Mouse (Mus musculus) c-Kit-negative CD71-positive TER-119-positive erythroid progenitor cells, embryonic 14.5 days (primary cell): Measurements from ENCODE around the gene Cd300lf.

ENCODE experiments used
- DNase-seq: peaks from one replicate; pipeline ENCODE4 v3.0.0-alpha.2; 2013; ENCODE audit warnings: low read depth, low spot score

The Cd300lf gene

DNA sequence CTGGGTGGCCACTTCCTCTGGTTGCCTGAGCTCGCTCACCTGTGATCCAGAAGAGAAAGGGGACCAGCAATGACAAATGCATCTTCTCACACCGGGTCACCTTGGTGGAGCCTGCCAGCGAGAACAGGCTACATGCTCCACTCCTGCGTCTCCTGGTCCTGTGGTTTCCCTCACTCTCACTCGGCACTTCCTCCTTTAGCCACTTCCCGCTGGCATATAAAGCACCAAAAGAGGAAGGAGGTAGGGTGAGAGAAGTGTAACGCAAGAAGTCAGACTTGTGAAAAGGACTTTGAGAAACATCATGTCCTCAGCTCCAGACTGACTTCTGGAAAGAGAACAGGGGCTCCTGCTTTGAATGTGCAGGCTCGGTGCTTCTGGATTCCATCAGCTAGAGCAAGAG lies at the start of gene Cd300lf:
Cd300lf (minus strand) TSS at position 193 of the 400 bp plus-strand sequence.
- DNase-seq: no peak

- no peak for DNase-seq
Measured at GRCm38 (mm10) chr11:115181913-115182638, 48.3 kb upstream of the Cd300lf start.

- DNase-seq: no peak
Measured at GRCm38 (mm10) chr11:115179881-115180280, 46.1 kb upstream of the Cd300lf start.

GRCm38 (mm10) chr11:115179191-115179590 lies 45.4 kb upstream of the Cd300lf start:
- DNase-seq: no peak

- no peak for DNase-seq
Measured at GRCm38 (mm10) chr11:115178766-115179165, 45.0 kb upstream of the Cd300lf start.

GRCm38 (mm10) chr11:115177559-115178195 lies 43.9 kb upstream of the Cd300lf start:
- DNase-seq: no peak

GRCm38 (mm10) chr11:115176399-115177190 lies 42.8 kb upstream of the Cd300lf start:
- DNase-seq: no peak

GRCm38 (mm10) chr11:115173549-115174339 lies 40.0 kb upstream of the Cd300lf start:
- DNase-seq: no peak

DNA sequence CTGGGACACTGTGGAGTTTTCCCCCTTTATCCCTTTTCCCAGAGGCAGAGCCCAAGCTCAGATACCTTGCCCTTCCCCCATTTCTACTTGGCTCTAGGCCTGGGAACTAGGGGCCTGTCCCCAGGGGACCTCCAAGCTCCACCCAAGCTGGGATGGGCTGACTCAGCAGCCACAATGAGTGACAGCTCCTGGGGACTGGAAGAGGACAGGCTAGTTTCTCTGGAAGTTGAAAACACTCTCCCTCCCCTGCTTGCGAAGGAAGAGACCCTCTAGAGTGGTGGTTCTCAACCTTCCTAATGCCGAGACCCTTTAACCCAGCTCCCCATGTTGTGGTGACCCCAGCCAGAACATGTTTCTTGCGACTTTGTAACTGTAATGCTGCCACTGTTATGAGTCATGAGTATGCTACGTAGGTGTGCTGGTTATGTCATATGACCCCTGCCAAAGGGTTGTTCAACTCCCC lies 39.1 kb upstream of the Cd300lf start:
- no peak for DNase-seq

DNA sequence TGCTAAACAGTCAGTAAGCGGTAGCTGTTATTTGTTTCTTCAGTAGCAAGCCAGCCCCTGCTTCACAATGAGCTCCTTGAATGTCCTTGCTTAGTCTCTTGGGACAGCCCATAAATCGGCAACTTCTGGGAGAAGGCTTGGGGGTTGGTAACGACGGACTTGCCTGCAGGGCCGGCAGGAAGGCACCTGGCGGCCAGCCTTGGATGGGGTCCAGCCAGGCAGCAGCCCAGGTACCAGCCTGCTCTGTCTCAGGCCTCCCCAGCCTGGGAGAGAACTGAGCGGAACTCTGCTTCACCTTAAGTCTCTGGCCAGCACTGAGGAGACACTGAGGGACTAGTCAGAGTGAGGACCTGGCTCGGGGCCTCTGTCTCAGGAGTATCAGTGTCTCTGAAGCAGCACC lies 37.3 kb upstream of the Cd300lf start:
- DNase-seq: no peak

DNA sequence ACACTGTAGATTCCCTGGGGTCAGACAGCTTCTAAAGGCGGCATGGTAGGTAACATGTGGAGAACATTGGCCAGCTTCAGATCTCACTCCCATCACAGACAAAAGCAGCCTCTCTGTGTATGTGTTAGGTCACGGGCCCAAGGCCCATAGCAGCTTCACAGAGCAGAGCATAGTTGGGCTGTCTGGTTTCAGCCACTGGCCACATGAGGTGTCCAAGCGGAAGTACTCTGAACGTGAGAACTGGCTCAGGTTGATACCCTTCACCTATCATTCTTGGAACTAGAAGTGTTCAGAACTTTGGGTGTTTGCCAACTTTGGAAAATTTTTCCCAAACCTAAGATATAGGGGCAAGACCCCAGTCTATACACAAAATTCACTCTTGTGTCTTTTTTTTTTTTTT lies 35.6 kb upstream of the Cd300lf start:
- DNase-seq: no peak

DNA sequence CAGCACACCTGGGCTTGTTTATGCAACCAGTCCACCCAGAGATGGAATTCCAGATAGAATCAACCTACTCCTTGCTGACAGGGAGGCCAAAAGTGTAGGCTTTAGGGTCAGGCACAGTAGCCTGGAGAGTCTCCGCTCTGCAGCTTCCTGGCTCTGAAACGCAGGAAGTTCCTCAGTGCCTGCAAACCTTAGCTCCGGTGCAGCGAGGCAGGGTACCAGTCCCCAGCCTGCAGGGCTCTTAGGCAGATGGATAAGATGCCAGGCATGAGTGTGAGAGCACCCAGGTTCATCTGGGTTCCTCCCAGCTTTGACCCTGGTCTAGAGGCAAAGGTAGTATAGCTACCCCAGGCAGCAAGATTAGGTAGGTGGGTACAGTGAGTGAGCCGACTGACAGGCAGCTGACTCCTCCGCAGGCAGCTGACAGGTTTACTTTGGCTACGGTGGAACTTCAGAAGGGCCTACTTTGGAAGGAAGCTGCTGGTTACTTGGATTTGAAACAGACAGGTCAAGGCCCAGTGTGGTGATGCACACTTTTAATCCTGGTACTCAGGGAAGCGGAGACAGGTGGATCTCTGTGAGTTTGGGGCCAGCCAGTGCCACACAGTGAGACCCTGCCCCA lies 33.9 kb upstream of the Cd300lf start:
- DNase-seq: no peak

DNA sequence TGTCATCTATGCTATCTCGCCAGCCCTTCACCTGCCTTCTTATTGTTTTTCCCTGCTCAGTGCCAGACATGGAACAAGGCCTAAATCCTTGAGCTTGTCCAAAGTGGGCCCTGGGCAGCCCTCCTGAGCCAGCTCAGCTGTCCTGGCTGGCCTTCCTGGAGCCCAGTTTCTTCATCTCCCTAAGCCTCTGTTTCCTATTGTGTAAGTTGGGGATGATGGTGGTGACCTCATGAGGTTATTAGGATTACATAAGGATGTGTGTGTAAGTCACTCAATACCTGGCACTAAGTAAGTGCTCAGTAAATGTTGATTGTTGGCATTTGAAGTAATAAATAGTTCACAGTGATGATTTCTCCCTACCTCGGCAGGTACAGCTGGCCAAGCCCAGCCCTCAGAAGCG lies 33.0 kb upstream of the Cd300lf start:
- DNase-seq: no peak

DNA sequence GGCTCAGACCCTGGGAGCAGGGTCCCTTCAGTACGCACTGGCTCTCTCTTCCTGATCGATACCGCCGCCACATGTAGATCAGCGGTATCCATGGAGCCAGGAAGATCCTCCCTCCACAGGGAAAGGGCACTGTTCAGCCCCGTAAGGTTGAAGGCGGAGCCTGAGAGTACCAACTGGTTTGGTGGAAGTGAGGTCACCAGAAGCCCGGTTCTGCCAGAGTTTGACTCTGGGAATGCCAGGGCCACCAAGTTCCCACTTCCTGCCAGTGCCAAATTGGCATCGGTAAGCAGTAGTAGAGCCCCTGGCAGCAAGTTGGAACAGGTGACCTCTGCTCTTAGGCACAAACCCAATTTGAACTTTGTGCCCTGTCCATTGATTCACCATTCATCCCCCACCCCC lies 31.2 kb upstream of the Cd300lf start:
- DNase-seq: no peak

- no peak for DNase-seq
Measured at GRCm38 (mm10) chr11:115164341-115164975, 30.7 kb upstream of the Cd300lf start.

- no peak for DNase-seq
Measured at GRCm38 (mm10) chr11:115163568-115164150, 29.9 kb upstream of the Cd300lf start.

DNA sequence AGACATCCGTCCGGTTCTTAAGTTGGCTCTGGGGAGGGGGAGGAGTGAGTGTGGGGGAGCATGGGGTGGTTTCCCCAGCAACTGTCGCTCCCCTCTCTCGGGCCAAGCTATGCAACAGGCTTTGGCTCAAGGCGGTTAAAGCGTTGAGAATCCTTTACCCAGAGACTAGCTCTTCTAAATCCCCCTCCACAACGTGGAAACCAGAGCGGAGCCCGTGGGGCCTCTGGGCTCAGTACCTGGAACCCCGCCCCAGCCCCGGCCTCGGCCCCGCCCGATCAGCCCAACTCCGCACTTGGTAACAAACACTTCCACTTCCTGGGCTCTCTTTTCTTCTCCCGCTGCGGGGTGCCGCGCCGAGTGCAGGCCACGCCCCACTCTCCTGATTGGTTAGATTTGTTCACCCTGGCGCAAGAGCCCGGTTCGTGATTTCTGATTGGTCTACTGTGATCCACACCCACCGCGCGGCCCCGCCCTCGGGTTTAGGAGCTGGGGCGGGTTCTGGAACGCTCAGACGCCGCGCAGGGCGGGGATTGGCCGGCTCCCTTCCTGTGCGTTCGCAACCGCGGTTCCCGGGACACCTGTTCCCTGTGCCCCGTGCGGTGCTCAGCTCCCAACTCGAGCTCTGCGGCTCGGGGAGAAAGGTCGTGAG lies 29.2 kb upstream of the Cd300lf start, which contains the start of gene Slc9a3r1:
Slc9a3r1 (plus strand) TSS at position 510 of the 649 bp plus-strand sequence.
- peak; percentile 97 for DNase-seq

DNA sequence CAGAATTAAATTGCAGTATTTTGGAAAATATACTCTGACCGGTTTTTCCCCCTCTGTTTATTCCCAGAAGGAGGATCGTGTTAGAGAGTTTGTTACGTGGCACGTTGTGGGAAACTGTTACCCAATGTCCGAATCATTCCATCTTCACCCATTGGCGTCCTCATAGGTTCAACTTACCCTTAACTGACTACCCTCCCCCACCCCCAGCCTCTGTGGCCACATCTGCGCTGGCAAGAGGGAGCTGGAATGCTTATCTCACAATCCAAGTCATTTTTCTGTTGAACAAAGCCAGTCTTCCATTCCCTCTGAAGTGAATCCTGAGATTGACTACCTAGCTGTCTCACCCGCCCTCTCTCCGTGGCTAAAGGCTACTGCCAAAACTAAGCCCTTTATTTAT lies 28.4 kb upstream of the Cd300lf start:
- no peak for DNase-seq

DNA sequence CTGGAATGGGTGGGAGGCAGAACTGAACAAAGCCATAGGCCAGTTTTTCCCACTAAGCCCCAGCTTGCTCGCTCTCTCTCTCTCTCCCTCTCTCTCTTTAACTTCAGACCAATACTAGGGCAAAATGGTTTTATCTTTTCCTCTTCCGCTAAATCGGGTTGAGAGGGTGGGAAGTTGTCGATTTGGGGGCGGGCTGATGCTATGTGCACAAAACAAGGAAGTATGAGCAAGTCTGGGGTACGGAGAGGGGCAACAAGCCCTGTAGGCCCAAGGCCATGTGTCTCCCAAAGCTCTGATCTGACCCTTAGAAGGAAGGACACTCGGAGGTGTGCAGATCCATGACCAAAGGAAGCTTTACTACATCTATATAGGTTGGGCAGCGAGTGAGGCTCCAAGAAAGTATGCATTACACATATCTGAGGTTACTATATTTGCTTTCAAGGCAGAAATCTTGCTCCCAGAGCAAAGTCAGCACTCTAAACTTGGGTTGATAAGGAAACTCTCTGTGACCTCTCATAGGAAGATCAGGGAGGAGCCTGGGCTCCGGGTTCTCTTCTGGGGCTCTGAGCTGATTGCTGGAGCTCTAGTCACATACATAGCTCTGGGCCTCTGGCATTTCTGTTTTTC lies 27.9 kb upstream of the Cd300lf start:
- no peak for DNase-seq
